Mouse (Mus musculus) CH12.LX (cell line): ENCODE measurements around the gene Kank1. TPM values are rescaled to one million over a fixed set of nuclear protein-coding genes. Genes with fewer than 3 reads are reported as not detected.

Experiments used
- DNase-seq: peaks from one replicate; pipeline ENCODE4 v3.0.0-alpha.2; 2013; ENCODE audit errors: extremely low read depth
- H3K27ac ChIP-seq: 2 replicates; pipeline ENCODE4 v1.5.1; 2012; ENCODE audit warnings: low read depth, mild to moderate bottlenecking, control low read depth, moderate library complexity; ENCODE audit not compliant: insufficient read depth
- H3K27me3 ChIP-seq: replicated peaks from 2 replicates; pipeline ENCODE3; 2012; ENCODE audit warnings: inconsistent platforms
- H3K36me3 ChIP-seq, 2 experiments: replicated peaks in 1 of 2; 2 replicates each; pipeline versions ENCODE3 to v1.6.1; 2012; ENCODE audit warnings: inconsistent platforms in 1 of 2, low read length in 1 of 2, mild to moderate bottlenecking in 1 of 2, mixed read lengths in 1 of 2, moderate library complexity in 1 of 2; ENCODE audit not compliant: control insufficient read depth in 1 of 2, insufficient read depth in 1 of 2
- H3K4me1 ChIP-seq, 2 experiments: 2 replicates each; pipeline ENCODE4 v1.6.1; 2012; ENCODE audit warnings: inconsistent platforms in 1 of 2, moderate library complexity in 1 of 2; ENCODE audit not compliant: insufficient read depth in 2 of 2, control insufficient read depth in 1 of 2
- H3K4me2 ChIP-seq: 2 replicates; pipeline ENCODE4 v1.6.1; 2012; ENCODE audit warnings: low read depth, mild to moderate bottlenecking, control low read depth; ENCODE audit not compliant: poor library complexity, insufficient read depth, severe bottlenecking
- H3K4me3 ChIP-seq, 3 experiments: fragments of 150-350 bp in 1 of 3; sonication (generic) in 1 of 3; replicated peaks in 1 of 3; 2 replicates each; pipeline versions ENCODE3 to v1.5.1; 2011 to 2012; ENCODE audit warnings: low read depth in 2 of 3, low read length in 2 of 3, mild to moderate bottlenecking in 2 of 3, moderate library complexity in 2 of 3, control low read depth in 1 of 3, improper control_type of control experiment in 1 of 3, inconsistent platforms in 1 of 3, mixed read lengths in 1 of 3; ENCODE audit not compliant: poor library complexity in 1 of 3
- H3K79me2 ChIP-seq: replicated peaks from 2 replicates; pipeline ENCODE4 v1.6.1; 2012; ENCODE audit warnings: mild to moderate bottlenecking, moderate library complexity; ENCODE audit not compliant: control insufficient read depth, poor library complexity, insufficient read depth, severe bottlenecking; ENCODE audit errors: extremely low read depth
- H3K9ac ChIP-seq: 2 replicates; pipeline ENCODE4 v1.6.1; 2012; ENCODE audit warnings: low read depth, mild to moderate bottlenecking, control low read depth, moderate library complexity; ENCODE audit not compliant: insufficient read depth
- H3K9me3 ChIP-seq: replicated peaks from 2 replicates; pipeline ENCODE3; 2012; ENCODE audit warnings: low read length, inconsistent platforms, mixed read lengths
- BHLHE40 ChIP-seq: IDR thresholded peaks from 2 replicates; pipeline ENCODE4 v1.6.1; 2011; ENCODE audit warnings: mild to moderate bottlenecking, low read depth, low read length, improper control_type of control experiment
- CHD2 ChIP-seq: IDR thresholded peaks from 2 replicates; pipeline ENCODE4 v1.6.1; 2011; ENCODE audit warnings: low read length, improper control_type of control experiment
- E2F4 ChIP-seq: IDR thresholded peaks from 2 replicates; pipeline ENCODE4 v1.6.1; 2011; ENCODE audit warnings: low read depth, low read length, improper control_type of control experiment; ENCODE audit not compliant: insufficient replicate concordance
- ELF1 ChIP-seq: IDR thresholded peaks from 2 replicates; pipeline ENCODE4 v1.6.1; 2014; ENCODE audit warnings: low read depth, mild to moderate bottlenecking, inconsistent platforms, low read length, improper control_type of control experiment
- EP300 ChIP-seq: IDR thresholded peaks from 2 replicates; pipeline ENCODE4 v1.6.1; 2011; ENCODE audit warnings: low read length, improper control_type of control experiment
- ETS1 ChIP-seq: conservative IDR thresholded peaks from 2 replicates; pipeline ENCODE4 v1.6.1; 2012; ENCODE audit warnings: low read depth, mild to moderate bottlenecking, inconsistent platforms, low read length, improper control_type of control experiment, moderate library complexity
- HCFC1 ChIP-seq: IDR thresholded peaks from 2 replicates; pipeline ENCODE4 v1.6.1; 2012; ENCODE audit warnings: low read depth, mild to moderate bottlenecking, inconsistent platforms, low read length, improper control_type of control experiment
- JUND ChIP-seq: conservative IDR thresholded peaks from 2 replicates; pipeline ENCODE4 v1.6.1; 2011; ENCODE audit warnings: low read depth, low read length, improper control_type of control experiment
- KAT2A ChIP-seq: IDR thresholded peaks from 2 replicates; pipeline ENCODE4 v1.6.1; 2012; ENCODE audit warnings: low read length, improper control_type of control experiment, inconsistent platforms; ENCODE audit not compliant: insufficient replicate concordance
- MAX ChIP-seq: IDR thresholded peaks from 2 replicates; pipeline ENCODE4 v1.6.1; 2011; ENCODE audit warnings: low read length, improper control_type of control experiment
- MAZ ChIP-seq: IDR thresholded peaks from 2 replicates; pipeline ENCODE4 v1.6.1; 2012; ENCODE audit warnings: low read depth, mild to moderate bottlenecking, inconsistent platforms, low read length, improper control_type of control experiment, moderate library complexity
- MYC ChIP-seq: IDR thresholded peaks from 2 replicates; pipeline ENCODE4 v1.6.1; 2011; ENCODE audit warnings: low read depth, mild to moderate bottlenecking, improper control_type of control experiment, low read length
- NELFE ChIP-seq: IDR thresholded peaks from 2 replicates; pipeline ENCODE4 v1.6.1; 2011; ENCODE audit warnings: low read depth, low read length, improper control_type of control experiment
- PAX5 ChIP-seq: IDR thresholded peaks from 2 replicates; pipeline ENCODE4 v1.6.1; 2012; ENCODE audit warnings: low read length, inconsistent platforms, mixed read lengths
- POLR2AphosphoS2 ChIP-seq: IDR thresholded peaks from 2 replicates; pipeline ENCODE4 v1.6.1; 2011; ENCODE audit warnings: low read depth, low read length, improper control_type of control experiment
- RCOR1 ChIP-seq: conservative IDR thresholded peaks from 2 replicates; pipeline ENCODE4 v1.6.1; 2012; ENCODE audit warnings: low read depth, mild to moderate bottlenecking, inconsistent platforms, low read length, improper control_type of control experiment
- ZMIZ1 ChIP-seq: IDR thresholded peaks from 2 replicates; pipeline ENCODE4 v1.6.1; 2012; ENCODE audit warnings: low read depth, mild to moderate bottlenecking, inconsistent platforms, low read length, improper control_type of control experiment
- ZNF384 ChIP-seq: IDR thresholded peaks from 2 replicates; pipeline ENCODE4 v1.6.1; 2012; ENCODE audit warnings: low read depth, low read length, improper control_type of control experiment, inconsistent platforms
- dilution Hi-C: fragments of 300-500 bp; cut with MboI; formaldehyde crosslinking; loops from 2 replicates; pipeline ENCODE4 v1.14.3; 2020; ENCODE audit warnings: low sequenced_read_pairs; ENCODE audit not compliant: extremely low pct_unique_long_range_greater_than_20kb, extremely low pct_ligation_motif_present
- in situ Hi-C: fragments of 300-500 bp; cut with MboI; formaldehyde crosslinking; loops from 3 replicates; pipeline ENCODE4 v1.14.3; 2019; ENCODE audit warnings: low sequenced_read_pairs, low pct_ligation_motif_present, low pct_unique_long_range_greater_than_20kb, mixed read lengths
- polyA plus RNA-seq: library from polyadenylated mRNA; unstranded; fragments of >175 nt; gene quantifications from 2 replicates; pipeline ENCODE4 v1.2.1, GENCODE M21; 2012; ENCODE audit warnings: low read depth; ENCODE audit not compliant: insufficient read length
- total RNA-seq, 2 experiments: library from RNA; depleted of rRNA; stranded (reverse); fragments of 300-350 nt in 1 of 2; fragments of >200 nt in 1 of 2; gene quantifications; 2 replicates each; pipeline ENCODE4 v1.2.3; 2012 to 2014

Kank1 gene
- total and polyA plus RNA-seq, 3 experiments: 0.10 to 0.13 (median 0.12) TPM

GRCm38 (mm10) chr19:25299852-25300670, 63.3 kb downstream of the Kank1 start:
- dilution Hi-C loops (no loop called here), in situ Hi-C loops (no loop called here)

GRCm38 (mm10) chr19:25301189-25301588, 64.4 kb downstream of the Kank1 start:
- no peak for TF ChIP-seq MYC
- no peak for TF ChIP-seq CHD2
- no peak for TF ChIP-seq NELFE
- TF ChIP-seq BHLHE40: no peak
- TF ChIP-seq E2F4: no peak
- TF ChIP-seq ELF1: no peak
- no peak for TF ChIP-seq ETS1
- no peak for TF ChIP-seq POLR2AphosphoS2
- no peak for TF ChIP-seq MAZ
- TF ChIP-seq EP300: no peak
- TF ChIP-seq HCFC1: no peak
- TF ChIP-seq RCOR1: no peak
- TF ChIP-seq, all 38 proteins: peak for 0
- no peak overlapping the region for H3K27ac ChIP-seq
- H3K9ac ChIP-seq: no peak overlapping the region
- no peaks in the 10 kb centered on the region for H3K36me3 ChIP-seq
- no peaks in the 10 kb centered on the region for H3K9me3 ChIP-seq
- no peak overlapping the region for H3K4me3 ChIP-seq
- H3K4me2 ChIP-seq: no peak overlapping the region
- DNase-seq: no peak
- dilution Hi-C loops: no loop called here
- H3K27me3 ChIP-seq: no peaks in the 10 kb centered on the region
- in situ Hi-C loops: no loop called here
- H3K4me1 ChIP-seq: no peaks in the 10 kb centered on the region
- no peaks in the 10 kb centered on the region for H3K79me2 ChIP-seq

More at GRCm38 (mm10) chr19:25299852-25300670, 63.3 kb downstream of the Kank1 start:
- DNase-seq: no peak
- Histone ChIP-seq H3K4me2 (no peak overlapping the region), H3K9ac (no peak overlapping the region), H3K4me1 (no peaks in the 10 kb centered on the region), H3K36me3 (no peaks in the 10 kb centered on the region), H3K27ac (no peak overlapping the region)
- TF ChIP-seq EP300: no peak
- no peak for TF ChIP-seq HCFC1
- no peak for TF ChIP-seq ZMIZ1
- no peak for TF ChIP-seq MAX
- no peak for TF ChIP-seq KAT2A
- TF ChIP-seq ZNF384: no peak
- no peak for TF ChIP-seq PAX5
- no peak for TF ChIP-seq JUND
- TF ChIP-seq RCOR1: no peak
- TF ChIP-seq, all 38 proteins: peak for 0
- Histone ChIP-seq H3K9me3 (no peaks in the 10 kb centered on the region), H3K79me2 (no peaks in the 10 kb centered on the region), H3K4me3 (no peak overlapping the region), H3K27me3 (no peaks in the 10 kb centered on the region)
